Mouse (Mus musculus) urinary bladder, postnatal 10 days (tissue): ENCODE data around the gene Esyt1.
A peak's percentile ranks its signal among the peaks of the same experiment; 100 is the strongest.
"Not testable (repeated sequence)": the region's sequence is repeated elsewhere in the genome, so short reads cannot be mapped to it uniquely, and the experiment has no call there.

ENCODE experiments used
- DNase-seq: peaks from one replicate; pipeline ENCODE4 v3.0.0; 2022; ENCODE audit warnings: low spot score

The Esyt1 gene

GRCm38 (mm10) chr10:128525671-128526308 is at the start of gene Esyt1:
Gene Esyt1 (minus strand): TSS chr10:128525871.
- peak; percentile 71 for DNase-seq

- no peak for DNase-seq
Observed at GRCm38 (mm10) chr10:128575063-128575462, 49.4 kb upstream of the Esyt1 start.

- peak; percentile 94 for DNase-seq
Observed at GRCm38 (mm10) chr10:128565788-128566531, 40.3 kb upstream of the Esyt1 start, which contains the start of gene Pa2g4. Gene Pa2g4 (minus strand): TSS chr10:128565987.

- DNase-seq, result no peak
Observed at GRCm38 (mm10) chr10:128565206-128565787, 39.6 kb upstream of the Esyt1 start.

- DNase-seq, result no peak
Observed at GRCm38 (mm10) chr10:128563544-128563943, 37.9 kb upstream of the Esyt1 start.

- DNase-seq, result no peak
Observed at GRCm38 (mm10) chr10:128556963-128557362, 31.3 kb upstream of the Esyt1 start.

- no peak for DNase-seq
Observed at GRCm38 (mm10) chr10:128556286-128556685, 30.6 kb upstream of the Esyt1 start.

- DNase-seq, result not testable (repeated sequence)
Observed at GRCm38 (mm10) chr10:128555567-128555966, 29.9 kb upstream of the Esyt1 start.

- not testable (repeated sequence) for DNase-seq
Observed at GRCm38 (mm10) chr10:128550144-128550823, 24.6 kb upstream of the Esyt1 start.

- not testable (repeated sequence) for DNase-seq
Observed at GRCm38 (mm10) chr10:128549682-128550057, 24.0 kb upstream of the Esyt1 start.

GRCm38 (mm10) chr10:128548947-128549681 is 23.4 kb upstream of the Esyt1 start, which contains the start of gene Rpl41:
Gene Rpl41 (minus strand): TSS chr10:128549305.
- peak; percentile 62 for DNase-seq

GRCm38 (mm10) chr10:128548051-128548791 is 22.6 kb upstream of the Esyt1 start:
- not testable (repeated sequence) for DNase-seq

GRCm38 (mm10) chr10:128547361-128548032 is 21.8 kb upstream of the Esyt1 start, which contains the start of gene Zc3h10:
Gene Zc3h10 (minus strand): TSS chr10:128547774.
- peak; percentile 74 for DNase-seq

GRCm38 (mm10) chr10:128546787-128547186 is 21.1 kb upstream of the Esyt1 start:
- DNase-seq, result no peak

- DNase-seq, result no peak
Observed at GRCm38 (mm10) chr10:128546361-128546760, 20.7 kb upstream of the Esyt1 start.

GRCm38 (mm10) chr10:128545570-128545898 is 19.9 kb upstream of the Esyt1 start:
- no peak for DNase-seq

GRCm38 (mm10) chr10:128544674-128545569 is 19.3 kb upstream of the Esyt1 start:
- no peak for DNase-seq

- no peak for DNase-seq
Observed at GRCm38 (mm10) chr10:128544151-128544657, 18.5 kb upstream of the Esyt1 start.

GRCm38 (mm10) chr10:128543100-128543499 is 17.4 kb upstream of the Esyt1 start:
- DNase-seq, result no peak
